Mouse (Mus musculus): Measurements from ENCODE around the gene Zswim9. TPM values are rescaled to one million over a fixed set of nuclear protein-coding genes. Genes with fewer than 3 reads are reported as not detected.

The Zswim9 gene
- polyA plus RNA-seq, 1 experiment from 2014 or later = 7.1 TPM

- Histone ChIP-seq H3K36me3 (ENCODE audit: control insufficient read depth, insufficient read depth, low read length) (peaks cover 39% of the 10 kb centered on the region), H3K4me1 (ENCODE audit: control insufficient read depth, insufficient read depth, low read length) (peaks cover 4% of the 10 kb centered on the region; the same call in 1 of the 2 replicates), H3K9me3 (replicated peaks; ENCODE audit: control insufficient read depth, low read length) (no peaks in the 10 kb centered on the region), H3K27ac (ENCODE audit: low read depth, low read length) (no peak overlapping the region), H3K27me3 (replicated peaks; ENCODE audit: control insufficient read depth, insufficient read depth, low read length) (no peaks in the 10 kb centered on the region), H3K9ac (ENCODE audit: low read length) (peak overlapping the region; percentile 69), H3K4me2 (ENCODE audit: low read length) (peak overlapping the region; percentile 53), H3K4me3 (ENCODE audit: low read depth, low read length) (peak overlapping the region; percentile 55)
- no peak; the same call in 1 of the 2 replicates for ATAC-seq
- WGBS = 27% methylated on average over 2 of the region's 2 CpGs
- no peak for DNase-seq (ENCODE audit: low spot score)
Observed at GRCm38 (mm10) chr7:13277833-13278232, 688 bp downstream of the Zswim9 start.

- H3K36me3 ChIP-seq (ENCODE audit: control insufficient read depth, insufficient read depth, low read length) = peaks cover 33% of the 10 kb centered on the region
- H3K9ac ChIP-seq (ENCODE audit: low read length) = peak within 1 kb of the TSS; percentile 69
- H3K4me1 ChIP-seq (ENCODE audit: control insufficient read depth, insufficient read depth, low read length) = peaks cover 4% of the 10 kb centered on the region; the same call in 1 of the 2 replicates
- H3K27ac ChIP-seq (ENCODE audit: low read depth, low read length) = 0 out of 2 replicates have a peak within 1 kb of the TSS, but pooled peaks have one; percentile 81
- ATAC-seq = no peak
- 98% methylated on average over 16 of the region's 16 CpGs for whole genome bisulfite sequencing
- DNase-seq (ENCODE audit: low spot score) = no peak
- no peaks in the 10 kb centered on the region for H3K27me3 ChIP-seq (replicated peaks; ENCODE audit: control insufficient read depth, insufficient read depth, low read length)
- H3K4me2 ChIP-seq (ENCODE audit: low read length) = peak within 1 kb of the TSS; percentile 53
- H3K4me3 ChIP-seq (ENCODE audit: low read depth, low read length) = peak within 1 kb of the TSS; percentile 55
- no peaks in the 10 kb centered on the region for H3K9me3 ChIP-seq (replicated peaks; ENCODE audit: control insufficient read depth, low read length)
Observed at GRCm38 (mm10) chr7:13277081-13277480, 1.4 kb downstream of the Zswim9 start, which contains the start of gene Lig1. Lig1 (plus strand) TSS chr7:13277283.

DNA sequence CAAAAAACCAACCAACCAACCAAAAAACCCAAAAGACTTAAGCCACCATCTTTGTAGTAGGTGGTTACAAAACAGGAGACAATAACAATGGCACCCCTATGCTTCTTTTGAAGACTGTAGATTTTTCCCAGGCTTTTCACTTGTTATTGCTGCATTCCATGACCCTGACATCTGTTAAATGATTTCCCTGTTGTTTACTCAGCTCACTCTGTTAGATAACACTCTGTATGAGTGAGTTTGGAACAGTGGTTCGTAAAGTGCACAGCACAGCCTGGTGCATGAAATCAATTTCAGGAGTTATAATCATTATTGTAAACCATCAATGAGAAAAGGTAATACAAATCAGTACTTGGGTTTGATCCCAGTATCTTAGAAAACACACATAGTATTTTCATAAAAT, 6.8 kb downstream of the Zswim9 start:
- Histone ChIP-seq H3K4me3 (ENCODE audit: low read depth, low read length) (no peak overlapping the region), H3K9ac (ENCODE audit: low read length) (no peak overlapping the region), H3K9me3 (replicated peaks; ENCODE audit: control insufficient read depth, low read length) (no peaks in the 10 kb centered on the region), H3K36me3 (ENCODE audit: control insufficient read depth, insufficient read depth, low read length) (peaks cover 28% of the 10 kb centered on the region), H3K27me3 (replicated peaks; ENCODE audit: control insufficient read depth, insufficient read depth, low read length) (no peaks in the 10 kb centered on the region), H3K27ac (ENCODE audit: low read depth, low read length) (no peak overlapping the region), H3K4me1 (ENCODE audit: control insufficient read depth, insufficient read depth, low read length) (no peaks in the 10 kb centered on the region), H3K4me2 (ENCODE audit: low read length) (no peak overlapping the region)
- no peak for DNase-seq (ENCODE audit: low spot score)
- no peak for ATAC-seq
- WGBS = 90% methylated on average over 1 of the region's 1 CpGs

DNA sequence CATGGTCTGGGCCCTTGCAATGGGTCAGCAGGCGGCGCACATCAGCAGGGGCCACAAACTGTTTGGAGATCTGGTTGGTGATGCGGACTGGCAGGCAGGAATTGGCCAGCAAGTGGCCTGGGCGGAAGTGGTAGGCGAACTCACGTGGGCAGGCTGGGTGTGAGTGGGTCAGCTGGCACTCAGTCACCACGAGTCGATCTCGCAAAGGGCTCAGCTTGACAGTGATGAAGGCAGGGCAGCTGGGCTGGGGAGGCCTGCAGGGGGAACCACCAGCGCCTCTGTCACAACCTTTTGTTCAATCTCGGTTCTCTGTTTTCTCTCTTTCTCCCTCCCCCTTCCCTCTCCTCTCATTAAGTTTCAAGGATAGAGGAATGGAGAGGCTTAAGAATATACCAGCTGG, 9.1 kb downstream of the Zswim9 start:
- ATAC-seq (no peak), DNase-seq (ENCODE audit: low spot score) (no peak)
- H3K36me3 ChIP-seq (ENCODE audit: control insufficient read depth, insufficient read depth, low read length) = peaks cover 6% of the 10 kb centered on the region; the same call in 1 of the 2 replicates
- no peak overlapping the region for H3K9ac ChIP-seq (ENCODE audit: low read length)
- H3K4me1 ChIP-seq (ENCODE audit: control insufficient read depth, insufficient read depth, low read length) = no peaks in the 10 kb centered on the region
- no peak overlapping the region for H3K27ac ChIP-seq (ENCODE audit: low read depth, low read length)
- H3K27me3 ChIP-seq (replicated peaks; ENCODE audit: control insufficient read depth, insufficient read depth, low read length) = no peaks in the 10 kb centered on the region
- 77% methylated on average over 11 of the region's 11 CpGs for WGBS
- H3K4me2 ChIP-seq (ENCODE audit: low read length) = no peak overlapping the region
- no peak overlapping the region for H3K4me3 ChIP-seq (ENCODE audit: low read depth, low read length)
- no peaks in the 10 kb centered on the region for H3K9me3 ChIP-seq (replicated peaks; ENCODE audit: control insufficient read depth, low read length)

DNA sequence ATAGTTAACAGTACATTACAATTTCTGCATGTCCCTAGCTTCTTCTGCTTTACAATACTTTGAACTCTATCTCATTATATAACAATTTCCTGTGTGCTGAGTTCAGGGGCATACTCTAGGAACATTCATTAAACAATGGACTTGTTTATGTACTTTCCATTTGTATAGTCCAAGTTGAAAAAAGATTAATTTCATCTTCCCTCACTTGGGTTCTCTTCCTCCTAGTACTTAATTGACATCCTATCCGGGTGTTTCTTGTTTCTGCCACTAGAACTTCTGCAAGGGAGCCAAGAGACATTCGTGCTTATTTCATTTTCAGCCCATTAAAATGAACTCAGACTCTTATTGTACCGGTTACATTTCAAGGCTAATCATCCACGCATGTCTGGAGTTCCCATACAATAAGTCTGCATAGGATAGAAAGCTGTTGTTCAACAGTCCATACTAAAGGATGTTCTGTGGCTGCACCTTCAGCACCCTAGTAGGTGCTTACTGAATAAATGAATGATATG, 9.7 kb downstream of the Zswim9 start:
- Histone ChIP-seq H3K27me3 (replicated peaks; ENCODE audit: control insufficient read depth, insufficient read depth, low read length) (no peaks in the 10 kb centered on the region), H3K9ac (ENCODE audit: low read length) (no peak overlapping the region), H3K9me3 (replicated peaks; ENCODE audit: control insufficient read depth, low read length) (no peaks in the 10 kb centered on the region), H3K4me2 (ENCODE audit: low read length) (no peak overlapping the region), H3K27ac (ENCODE audit: low read depth, low read length) (no peak overlapping the region), H3K4me3 (ENCODE audit: low read depth, low read length) (no peak overlapping the region), H3K4me1 (ENCODE audit: control insufficient read depth, insufficient read depth, low read length) (no peaks in the 10 kb centered on the region), H3K36me3 (ENCODE audit: control insufficient read depth, insufficient read depth, low read length) (peaks cover 2% of the 10 kb centered on the region; the same call in 1 of the 2 replicates)
- ATAC-seq = no peak
- 92% methylated on average over 4 of the region's 4 CpGs for WGBS
- DNase-seq (ENCODE audit: low spot score) = no peak

DNA sequence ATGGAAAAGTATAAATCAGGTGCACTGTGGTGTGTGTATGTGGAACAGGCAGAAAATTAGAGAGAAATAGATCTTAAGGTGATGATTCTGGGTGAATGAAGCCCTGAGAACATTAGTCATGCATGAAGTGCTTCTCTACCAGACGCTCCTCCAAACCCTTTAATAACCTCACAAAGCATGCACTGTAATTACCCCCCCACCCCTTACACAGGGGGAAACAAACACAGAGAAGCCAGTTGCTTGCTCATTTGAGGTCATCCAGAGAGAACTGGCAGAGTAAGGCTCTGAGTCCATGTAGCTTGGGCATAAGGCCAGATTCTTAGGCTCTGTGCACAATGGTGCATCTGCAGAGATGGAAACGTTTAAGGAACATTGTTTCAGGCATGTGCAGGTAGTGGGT, 14.1 kb downstream of the Zswim9 start:
- H3K9me3 ChIP-seq (replicated peaks; ENCODE audit: control insufficient read depth, low read length) = no peaks in the 10 kb centered on the region
- H3K4me1 ChIP-seq (ENCODE audit: control insufficient read depth, insufficient read depth, low read length) = no peaks in the 10 kb centered on the region
- H3K4me2 ChIP-seq (ENCODE audit: low read length) = no peak overlapping the region
- no peaks in the 10 kb centered on the region for H3K27me3 ChIP-seq (replicated peaks; ENCODE audit: control insufficient read depth, insufficient read depth, low read length)
- no peaks in the 10 kb centered on the region for H3K36me3 ChIP-seq (ENCODE audit: control insufficient read depth, insufficient read depth, low read length)
- 18% methylated on average over 2 of the region's 2 CpGs for WGBS
- no peak overlapping the region for H3K27ac ChIP-seq (ENCODE audit: low read depth, low read length)
- ATAC-seq = peak; percentile 53; the same call in 1 of the 2 replicates
- no peak overlapping the region for H3K9ac ChIP-seq (ENCODE audit: low read length)
- no peak overlapping the region for H3K4me3 ChIP-seq (ENCODE audit: low read depth, low read length)
- peak; percentile 33 for DNase-seq (ENCODE audit: low spot score)

DNA sequence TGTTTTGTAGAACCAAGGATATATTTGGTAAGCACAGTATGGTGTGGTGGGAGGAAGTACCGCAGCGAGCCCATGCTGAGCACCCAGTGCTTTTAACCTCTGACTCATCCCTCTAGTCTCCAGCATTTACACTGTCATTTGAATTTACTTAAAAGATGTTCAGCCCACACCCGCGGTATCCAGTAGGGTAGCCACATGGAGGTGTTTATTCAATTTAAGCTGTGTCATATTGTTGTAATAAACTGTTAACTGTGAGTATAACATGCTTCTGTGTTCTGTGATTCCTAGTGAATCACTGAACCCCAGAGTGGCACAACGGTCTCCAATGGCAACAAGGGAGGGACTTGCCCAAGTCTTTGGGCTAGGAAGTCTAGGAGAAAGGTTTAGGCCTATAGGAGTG, 14.7 kb downstream of the Zswim9 start:
- no peak for ATAC-seq
- no peak overlapping the region for H3K27ac ChIP-seq (ENCODE audit: low read depth, low read length)

DNA sequence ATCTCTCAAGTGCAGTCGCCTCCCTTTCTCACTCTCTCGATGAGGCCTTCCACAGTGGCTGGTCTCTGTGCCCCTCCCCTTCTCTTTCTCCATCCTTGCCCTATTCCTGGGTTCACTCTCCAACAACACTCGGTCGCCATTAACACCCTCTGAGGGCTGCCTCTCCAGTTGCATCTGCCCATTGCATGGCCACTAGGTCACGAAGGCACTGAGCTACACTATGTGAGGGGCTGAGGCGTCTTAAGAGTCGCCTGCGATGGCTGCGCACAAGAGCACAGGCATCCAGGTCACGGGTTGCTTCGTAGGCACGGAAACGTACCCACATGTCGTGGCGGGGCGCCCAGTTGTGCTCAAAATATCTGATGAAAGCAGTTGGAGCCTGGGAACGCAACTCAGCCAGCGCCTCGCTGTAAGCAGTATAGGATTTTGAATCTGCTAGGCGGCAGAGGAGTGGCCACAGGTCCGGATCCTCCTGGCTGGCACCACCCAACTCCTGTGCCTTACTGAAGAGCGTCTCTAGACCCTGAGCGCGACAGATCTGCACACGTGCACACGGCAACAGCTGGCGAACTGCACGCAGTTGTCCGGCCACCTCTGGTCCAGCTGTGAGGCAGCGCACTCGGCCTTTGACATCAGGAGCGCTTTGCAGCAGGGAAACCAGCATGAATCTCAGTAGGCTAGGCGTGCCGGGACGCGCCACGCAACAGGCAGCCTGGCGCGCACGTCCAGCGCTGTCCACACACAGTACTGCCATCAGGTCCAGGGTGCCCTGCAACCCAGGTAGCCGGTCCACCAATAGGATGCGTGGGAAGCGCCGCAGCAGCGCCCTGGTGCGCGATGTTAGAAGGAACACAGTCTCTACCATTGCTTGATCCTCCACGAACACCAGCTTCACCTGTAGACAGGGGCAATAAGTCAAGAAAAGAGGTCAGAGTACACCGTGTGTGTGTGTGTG, 17.5 kb downstream of the Zswim9 start:
- WGBS = 59% methylated on average over 50 of the region's 50 CpGs
- ATAC-seq (0 out of 2 replicates have a peak, but pooled peaks have one; percentile 12), DNase-seq (ENCODE audit: low spot score) (no peak)
- H3K36me3 ChIP-seq (ENCODE audit: control insufficient read depth, insufficient read depth, low read length) = no peaks in the 10 kb centered on the region
- no peak overlapping the region for H3K4me2 ChIP-seq (ENCODE audit: low read length)
- no peaks in the 10 kb centered on the region for H3K27me3 ChIP-seq (replicated peaks; ENCODE audit: control insufficient read depth, insufficient read depth, low read length)
- no peak overlapping the region for H3K27ac ChIP-seq (ENCODE audit: low read depth, low read length)
- H3K4me3 ChIP-seq (ENCODE audit: low read depth, low read length) = no peak overlapping the region
- no peak overlapping the region for H3K9ac ChIP-seq (ENCODE audit: low read length)
- H3K9me3 ChIP-seq (replicated peaks; ENCODE audit: control insufficient read depth, low read length) = no peaks in the 10 kb centered on the region
- H3K4me1 ChIP-seq (ENCODE audit: control insufficient read depth, insufficient read depth, low read length) = no peaks in the 10 kb centered on the region

More for the DNA sequence above, 14.7 kb downstream of the Zswim9 start:
- H3K4me1 ChIP-seq (ENCODE audit: control insufficient read depth, insufficient read depth, low read length) = no peaks in the 10 kb centered on the region
- 78% methylated on average over 5 of the region's 5 CpGs for WGBS
- H3K27me3 ChIP-seq (replicated peaks; ENCODE audit: control insufficient read depth, insufficient read depth, low read length) = no peaks in the 10 kb centered on the region
- no peak for DNase-seq (ENCODE audit: low spot score)
- H3K9me3 ChIP-seq (replicated peaks; ENCODE audit: control insufficient read depth, low read length) = no peaks in the 10 kb centered on the region
- H3K4me2 ChIP-seq (ENCODE audit: low read length) = no peak overlapping the region
- H3K4me3 ChIP-seq (ENCODE audit: low read depth, low read length) = no peak overlapping the region
- no peak overlapping the region for H3K9ac ChIP-seq (ENCODE audit: low read length)
- H3K36me3 ChIP-seq (ENCODE audit: control insufficient read depth, insufficient read depth, low read length) = no peaks in the 10 kb centered on the region

DNA sequence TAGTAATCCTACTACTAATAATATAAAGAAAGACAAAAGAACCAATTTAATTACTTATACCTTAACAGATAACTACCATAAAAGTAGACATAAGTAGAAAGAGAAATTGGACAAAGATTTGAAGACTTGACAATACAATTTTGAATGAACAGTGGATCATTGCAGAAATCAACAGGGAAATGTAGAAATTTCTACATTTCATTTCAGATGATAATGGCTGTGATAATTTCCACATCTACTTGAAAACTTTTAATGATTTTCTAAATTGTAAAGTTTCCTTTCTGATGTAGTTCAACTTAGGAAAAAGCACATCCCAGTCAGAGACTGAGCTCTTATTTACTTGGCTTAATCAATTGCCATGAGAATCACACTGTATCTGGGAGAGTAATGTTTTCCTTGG, 65.8 kb downstream of the Zswim9 start, which contains the start of gene Vmn1r89:
Gene Vmn1r89 (plus strand): TSS at position 301 of the 400 bp plus-strand sequence.
- H3K4me3 ChIP-seq (ENCODE audit: low read depth, low read length) = no peak within 1 kb of the TSS
- no peak for DNase-seq (ENCODE audit: low spot score)
- ATAC-seq = no peak
- H3K9me3 ChIP-seq (replicated peaks; ENCODE audit: control insufficient read depth, low read length) = no peaks in the 10 kb centered on the region
- H3K27ac ChIP-seq (ENCODE audit: low read depth, low read length) = no peak within 1 kb of the TSS
- H3K36me3 ChIP-seq (ENCODE audit: control insufficient read depth, insufficient read depth, low read length) = no peaks in the 10 kb centered on the region
- H3K9ac ChIP-seq (ENCODE audit: low read length) = no peak within 1 kb of the TSS
- H3K4me1 ChIP-seq (ENCODE audit: control insufficient read depth, insufficient read depth, low read length) = no peaks in the 10 kb centered on the region
- H3K4me2 ChIP-seq (ENCODE audit: low read length) = no peak within 1 kb of the TSS
- H3K27me3 ChIP-seq (replicated peaks; ENCODE audit: control insufficient read depth, insufficient read depth, low read length) = no peaks in the 10 kb centered on the region
